Mouse (Mus musculus): Measurements from ENCODE around the gene Syf2. TPM values are rescaled to one million over a fixed set of nuclear protein-coding genes. Genes with fewer than 3 reads are reported as not detected.
A peak's percentile ranks its signal among the peaks of the same experiment; 100 is the strongest.

Gene Syf2
- total RNA-seq, 2 experiments from 2014 or later = 50.7 to 55.3 TPM

DNA sequence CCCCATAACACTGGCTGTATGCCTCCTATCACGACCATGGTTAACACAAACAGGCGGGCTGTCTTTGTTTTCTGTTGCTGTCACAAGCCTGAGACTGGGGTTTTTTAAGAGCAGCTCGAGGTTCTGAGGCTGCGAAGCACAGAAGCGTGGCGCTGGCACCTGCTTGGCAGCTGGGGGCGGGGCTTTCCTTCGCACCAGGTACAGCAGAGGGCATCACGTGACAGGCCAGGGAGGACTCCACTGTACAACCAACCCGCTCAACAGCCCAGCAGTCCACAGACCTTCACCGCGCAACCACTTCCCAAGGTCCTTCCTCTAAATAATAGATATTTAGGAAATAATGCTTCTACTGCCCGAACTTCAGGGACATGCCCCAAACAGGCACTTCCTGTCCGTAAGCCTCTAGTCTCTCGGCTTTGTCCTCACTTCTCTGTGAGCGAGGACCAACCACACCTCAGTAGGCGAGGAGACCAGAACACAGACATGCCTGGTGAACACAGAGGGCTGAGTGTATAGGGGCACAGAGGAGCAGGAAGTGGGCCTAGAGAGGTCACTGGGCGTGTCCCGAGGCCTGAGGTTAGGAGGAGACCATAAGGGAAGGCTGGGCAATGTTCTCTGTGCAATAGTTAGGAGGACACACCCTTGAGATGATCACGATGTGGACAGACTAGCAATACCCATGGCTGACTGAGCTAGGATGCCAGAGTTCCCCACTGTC, 37.3 kb downstream of the Syf2 start:
- no peak for DNase-seq (ENCODE audit: extremely low spot score in 1 of 2, low spot score in 1 of 2)

DNA sequence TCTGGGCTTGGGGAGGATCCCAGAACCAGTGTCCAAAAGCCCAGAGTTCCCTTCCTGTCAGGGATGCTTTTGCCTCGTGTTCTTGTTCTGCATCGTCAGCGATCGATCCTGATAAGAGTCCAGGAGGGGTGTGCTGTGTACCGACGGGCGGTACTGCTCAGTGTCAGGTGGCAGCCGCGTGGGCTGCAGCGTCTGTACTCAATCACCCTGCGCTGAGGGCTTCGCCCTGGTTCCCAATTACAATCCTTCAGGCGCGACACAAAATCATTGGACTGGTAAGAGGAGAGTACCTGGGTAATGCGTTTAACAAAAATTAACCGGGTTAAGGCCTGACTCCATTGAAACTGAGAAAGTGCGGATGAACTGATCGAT, 37.9 kb downstream of the Syf2 start:
- DNase-seq (ENCODE audit: extremely low spot score in 1 of 2, low spot score in 1 of 2) = no peak

DNA sequence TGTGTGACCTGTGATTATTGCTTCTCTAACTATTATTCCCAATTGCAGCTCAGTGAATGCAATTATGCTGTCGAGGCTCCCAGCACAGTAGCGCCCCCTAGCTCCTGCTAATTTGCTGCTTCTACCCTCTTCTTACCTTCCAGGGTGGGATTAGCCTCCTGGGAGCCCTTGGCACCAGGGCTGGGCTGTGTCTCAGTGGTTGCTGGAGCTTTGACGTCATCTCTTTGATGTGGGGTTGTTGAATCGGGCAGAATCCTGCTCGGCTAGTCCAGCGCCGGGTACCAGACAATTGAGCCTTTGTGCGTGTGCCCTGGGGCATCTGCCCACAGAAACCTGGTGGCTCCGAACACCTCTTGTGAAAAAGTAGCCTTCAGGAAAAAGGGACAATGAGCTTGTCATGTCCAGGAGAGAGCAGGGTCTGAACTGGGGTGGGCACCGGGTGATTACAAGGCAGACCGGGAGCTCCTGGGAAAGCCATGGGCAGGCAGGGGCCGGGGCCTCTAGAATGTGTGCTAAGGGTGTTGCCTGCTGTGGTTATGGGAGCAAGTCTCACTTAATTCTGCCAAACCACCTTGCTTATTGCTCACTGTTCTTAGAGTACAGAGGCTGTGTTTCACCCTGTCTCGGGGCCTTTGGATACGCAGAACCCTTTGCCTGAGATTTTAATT, 44.7 kb downstream of the Syf2 start:
- DNase-seq (ENCODE audit: extremely low spot score in 1 of 2, low spot score in 1 of 2) = peak in 1 of 2 experiments; percentile 31

DNA sequence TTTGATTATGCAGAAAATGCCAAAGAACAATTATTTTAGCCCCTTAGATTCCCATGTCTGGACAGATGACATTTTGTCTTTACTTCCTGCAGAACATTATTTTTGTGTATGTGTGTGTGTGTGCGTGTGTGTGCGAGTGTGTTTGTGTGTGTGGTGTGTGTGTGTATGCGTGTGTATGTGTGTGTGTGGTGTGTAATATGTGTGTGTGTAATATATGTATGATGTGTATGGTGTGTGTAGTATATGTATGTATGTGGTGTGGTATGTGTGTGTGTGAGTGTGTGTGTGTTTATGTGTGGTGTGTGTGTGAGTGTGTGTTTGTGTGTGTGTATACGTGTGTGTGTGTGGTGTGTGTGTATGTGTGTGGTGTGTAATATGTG, 45.2 kb downstream of the Syf2 start:
- no peak for DNase-seq (ENCODE audit: extremely low spot score in 1 of 2, low spot score in 1 of 2)

DNA sequence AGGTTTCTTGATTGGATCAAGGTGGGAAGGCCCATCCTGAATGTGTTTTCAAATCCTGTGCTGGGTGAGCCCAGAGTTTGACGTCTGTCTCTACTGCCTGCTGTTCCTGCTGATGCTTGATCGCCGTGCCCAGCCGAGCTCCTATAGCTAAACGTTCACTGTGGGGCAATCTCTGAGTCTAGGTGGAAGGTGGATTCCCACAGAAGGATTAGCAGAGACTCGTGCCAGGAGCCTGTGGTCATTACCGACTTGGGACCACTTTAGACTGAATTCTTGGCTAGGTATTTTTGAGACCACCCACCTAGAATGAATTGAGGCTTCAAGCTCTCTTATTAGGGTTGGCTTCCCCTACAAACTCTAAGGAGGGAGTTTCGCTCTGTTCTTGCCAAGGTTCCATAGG, 48.2 kb downstream of the Syf2 start:
- no peak for DNase-seq (ENCODE audit: extremely low spot score in 1 of 2, low spot score in 1 of 2)

DNA sequence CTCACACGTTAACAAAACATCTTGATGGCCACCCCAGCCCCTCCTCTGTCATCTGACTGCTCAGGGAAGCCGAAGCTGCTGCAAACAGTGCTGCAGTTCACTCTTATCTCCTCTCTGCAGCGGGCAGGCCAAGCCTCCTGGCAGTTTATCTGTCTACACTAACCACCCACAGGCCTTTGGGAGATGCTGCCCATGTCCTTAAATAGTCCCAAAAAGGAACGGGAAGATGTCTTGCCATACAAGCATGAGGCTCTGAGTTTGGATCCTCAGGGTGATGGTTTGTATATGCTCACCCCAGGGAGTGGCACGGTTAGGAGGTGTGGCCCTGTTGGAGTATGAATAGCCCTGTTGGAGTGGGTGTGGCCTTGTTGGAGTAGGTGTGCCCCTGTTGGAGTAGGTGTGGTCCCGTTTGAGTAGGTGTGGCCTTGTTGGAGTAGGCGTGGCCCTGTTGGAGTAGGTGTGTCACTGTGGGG, 51.3 kb downstream of the Syf2 start:
- no peak for DNase-seq (ENCODE audit: extremely low spot score in 1 of 2, low spot score in 1 of 2)

DNA sequence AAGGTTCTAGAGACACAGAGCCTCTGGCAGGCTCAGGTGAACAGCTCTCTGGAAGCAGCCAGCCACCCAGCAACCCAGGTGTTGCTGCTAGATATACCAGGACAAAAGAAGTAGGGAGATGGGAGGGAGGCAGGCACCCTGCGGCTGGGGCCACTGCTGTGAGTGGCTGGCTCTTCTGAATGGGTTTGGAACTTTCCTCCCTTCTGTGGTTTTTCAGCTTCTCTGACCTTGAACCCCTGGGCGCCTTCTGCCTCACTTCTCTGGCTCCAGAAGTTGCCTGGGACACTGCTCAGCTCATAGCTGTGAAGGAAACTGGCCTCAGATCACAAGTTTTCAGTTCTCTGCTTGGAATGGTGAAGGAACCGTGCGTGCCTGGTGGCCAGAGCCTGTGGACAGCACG, 52.4 kb downstream of the Syf2 start:
- DNase-seq (ENCODE audit: extremely low spot score in 1 of 2, low spot score in 1 of 2) = no peak

DNA sequence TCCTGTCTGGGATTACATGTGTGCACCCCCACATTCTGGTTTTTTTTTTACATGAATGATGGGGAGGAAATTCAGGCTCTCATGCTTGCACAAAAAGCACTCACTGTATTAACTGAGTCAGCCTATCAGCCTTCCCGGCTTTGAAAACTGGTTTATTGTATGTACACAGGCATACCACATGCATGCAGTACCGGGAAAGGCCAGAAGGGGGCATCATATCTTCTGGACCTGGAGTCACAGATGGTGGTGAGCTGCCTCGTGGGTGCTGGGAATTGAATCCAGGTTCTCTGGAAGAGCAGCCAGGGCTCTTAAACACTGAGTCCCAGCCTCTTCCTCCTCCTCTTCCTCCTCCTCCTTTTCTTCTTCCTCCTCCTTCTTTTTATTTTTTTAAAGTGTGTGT, 53.9 kb downstream of the Syf2 start:
- no peak for DNase-seq (ENCODE audit: extremely low spot score in 1 of 2, low spot score in 1 of 2)

DNA sequence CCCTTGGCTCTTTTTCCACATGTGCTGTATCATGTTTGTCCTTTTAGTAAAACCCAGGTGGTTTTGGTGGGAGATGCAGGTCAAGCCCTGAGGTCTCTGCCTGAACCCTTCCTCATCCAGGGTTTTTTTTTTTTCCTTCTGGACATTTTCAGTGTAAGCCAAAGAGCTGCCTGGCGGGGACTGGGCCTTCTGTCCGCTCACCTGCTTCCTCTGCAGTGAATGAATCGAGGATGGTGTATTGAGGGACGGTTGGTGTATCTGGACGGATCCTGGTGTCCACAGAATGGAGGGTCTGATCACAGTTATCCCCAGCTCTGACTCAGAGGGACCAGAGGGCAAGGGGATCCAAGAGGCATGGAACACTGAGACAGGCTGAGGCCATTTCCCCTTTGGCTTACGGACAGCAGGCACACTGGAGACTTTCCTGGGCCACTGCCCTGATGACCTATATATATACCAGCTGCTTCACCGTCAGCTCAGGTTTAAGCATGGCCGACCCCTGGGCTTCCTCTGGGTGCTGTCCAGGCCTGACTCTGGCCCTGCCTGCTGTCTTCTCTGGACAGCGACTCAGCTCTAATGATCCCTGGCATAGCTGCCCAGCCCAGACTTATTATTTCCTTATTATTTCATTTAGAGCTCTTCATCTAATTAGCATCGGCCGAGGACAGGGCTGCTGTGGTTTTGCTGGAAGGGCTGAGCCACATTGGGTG, 55.1 kb downstream of the Syf2 start:
- no peak for DNase-seq (ENCODE audit: extremely low spot score in 1 of 2, low spot score in 1 of 2)

DNA sequence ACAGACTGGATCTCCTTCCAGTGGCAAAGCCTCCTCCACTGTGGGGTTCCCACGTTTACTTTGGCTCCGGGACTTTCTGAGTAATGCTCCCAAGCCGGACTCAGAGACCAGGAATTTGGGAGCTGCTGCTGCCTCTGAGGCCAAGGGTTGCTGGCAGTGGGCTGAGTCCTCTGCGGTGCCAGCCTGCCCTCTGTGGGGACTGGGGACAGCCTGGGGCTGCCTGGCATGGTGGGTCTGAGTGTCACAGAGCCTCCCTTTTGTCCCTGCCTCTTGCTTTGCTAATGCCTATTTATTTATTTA, 55.6 kb downstream of the Syf2 start:
- DNase-seq (ENCODE audit: extremely low spot score in 1 of 2, low spot score in 1 of 2) = no peak

DNA sequence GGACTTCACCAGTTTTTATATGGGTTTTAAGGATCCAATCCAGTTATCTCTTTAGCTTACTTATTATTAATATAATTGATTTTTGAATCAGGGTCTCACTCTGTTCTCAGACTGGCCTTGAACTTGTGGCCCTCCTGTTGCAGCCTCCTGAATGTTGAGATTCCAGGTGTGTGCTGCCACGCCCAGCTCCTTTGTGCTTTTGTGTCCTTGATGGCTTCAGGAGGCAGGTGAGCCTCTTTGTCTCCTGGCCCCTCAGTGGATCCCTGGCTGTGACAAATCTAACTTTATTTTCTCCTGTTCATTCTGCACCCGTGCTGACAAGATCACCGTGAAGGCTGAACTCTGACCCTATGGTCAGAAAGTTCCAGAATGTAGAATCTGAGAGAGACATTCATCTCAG, 56.3 kb downstream of the Syf2 start:
- DNase-seq (ENCODE audit: extremely low spot score in 1 of 2, low spot score in 1 of 2) = no peak

Other genes with a start within 250 kb of the Syf2 start
- gene Man1c1, start 226.6 kb upstream of the Syf2 start, total RNA-seq (2021) = 10 to 100 TPM; 20.9 to 22.3 TPM
- 1 to 10 TPM; 2.7 to 3.7 TPM for gene Ldlrap1, start 162.9 kb upstream of the Syf2 start, total RNA-seq (2021)
- 10 to 100 TPM; 42.0 to 48.0 TPM for gene Maco1, start 77.6 kb upstream of the Syf2 start, total RNA-seq (2021)
- not detected for gene Rhd, start 66.4 kb upstream of the Syf2 start, total RNA-seq (2021)
- 100 to 1,000 TPM; 107 to 122 TPM for gene Tmem50a, start 15.9 kb upstream of the Syf2 start, total RNA-seq (2021)
- 100 to 1,000 TPM; 264 to 283 TPM for gene Rsrp1, start 7.3 kb upstream of the Syf2 start, total RNA-seq (2021)
- not detected for gene Runx3, start 189.8 kb downstream of the Syf2 start, total RNA-seq (2021)